Mouse (Mus musculus) kidney, adult 9 months (tissue): Measurements from ENCODE around the gene Rnh1.

Source experiments
- DNase-seq: peaks from one replicate; pipeline ENCODE4 v3.0.0; 2022

Rnh1 gene

DNA sequence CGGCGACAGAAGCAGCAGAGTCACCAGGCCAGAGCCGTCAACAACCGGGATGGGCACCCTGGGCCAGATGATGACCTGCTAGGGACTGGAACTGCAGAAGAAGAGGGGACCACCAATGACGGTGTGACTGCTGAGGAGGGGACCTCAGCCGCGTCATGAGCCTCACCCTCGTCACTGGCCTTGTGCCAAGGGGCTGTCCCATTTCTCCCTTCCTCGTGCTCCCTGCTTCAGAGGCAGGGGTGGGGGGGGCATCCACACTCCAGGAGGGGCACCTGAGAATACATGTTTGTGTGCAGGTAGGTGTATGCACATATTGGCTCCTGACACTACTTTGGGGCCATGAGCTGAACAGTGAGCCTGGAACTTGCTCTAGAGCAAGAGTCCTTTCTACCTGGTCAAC is 17.3 kb downstream of the Rnh1 start:
- DNase-seq: no peak

DNA sequence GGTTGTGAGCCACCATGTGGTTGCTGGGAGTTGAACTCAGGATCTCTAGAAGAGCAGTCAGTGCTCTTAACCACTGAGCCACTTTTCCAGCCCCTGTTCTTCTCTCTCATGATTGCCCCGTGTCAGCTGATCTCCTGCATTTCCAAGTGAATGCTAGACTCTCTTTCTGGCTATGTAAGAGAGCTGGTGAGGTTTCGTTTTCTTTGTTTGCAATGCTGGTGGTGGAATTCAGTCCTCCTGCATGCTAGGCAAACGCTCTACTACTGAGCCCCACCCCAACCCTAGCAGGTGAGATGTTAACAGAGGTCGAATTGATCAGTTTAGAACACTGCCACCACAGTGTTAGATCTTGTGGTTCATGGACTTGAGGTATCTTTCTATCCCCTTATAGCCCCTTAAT is 24.0 kb downstream of the Rnh1 start:
- no peak for DNase-seq

DNA sequence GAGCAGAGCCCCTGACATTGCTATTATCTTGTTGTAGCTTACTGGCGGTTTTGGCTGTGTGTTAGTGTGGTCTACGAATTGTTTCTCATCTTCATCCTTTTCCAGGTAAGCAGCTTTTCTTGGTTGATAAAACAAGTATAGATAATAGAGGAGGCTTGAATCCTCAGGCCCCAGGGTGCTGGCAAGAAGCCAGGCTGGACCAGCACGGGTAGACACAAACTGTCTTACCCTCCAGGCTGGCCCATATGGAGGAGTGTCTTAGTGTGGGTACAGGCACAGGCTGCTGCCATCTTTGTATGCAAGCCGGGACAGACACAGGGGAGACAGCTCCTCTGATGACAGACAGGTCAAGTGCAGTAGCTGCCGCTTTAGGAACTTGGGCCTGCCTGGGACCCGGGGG is 25.6 kb downstream of the Rnh1 start:
- no peak for DNase-seq

DNA sequence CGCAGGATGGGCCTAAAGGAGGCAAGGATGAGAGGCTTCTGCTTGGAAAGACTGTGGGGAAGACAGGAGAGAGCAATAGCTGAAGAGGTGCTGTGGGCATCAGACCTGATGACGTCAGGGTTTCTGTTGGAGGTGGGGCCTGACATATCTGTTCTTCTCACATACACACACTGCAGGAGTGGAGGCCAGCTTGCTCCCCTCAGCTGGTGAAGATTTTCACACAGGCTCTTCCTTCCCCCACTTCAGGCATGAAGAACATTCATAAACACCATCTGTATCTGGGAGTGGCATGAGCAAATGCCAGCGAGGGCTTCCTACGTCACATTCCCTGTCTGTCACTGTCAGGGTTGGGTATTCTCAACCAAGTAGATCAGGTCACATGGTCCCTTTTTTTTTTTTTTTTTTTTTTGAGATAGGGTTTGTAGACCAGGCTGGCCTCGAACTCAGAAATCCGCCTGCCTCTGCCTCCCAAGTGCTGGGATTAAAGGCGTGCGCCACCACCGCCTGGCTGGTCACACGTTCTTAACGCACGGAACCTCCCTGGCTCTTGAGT is 26.5 kb downstream of the Rnh1 start:
- no peak for DNase-seq

DNA sequence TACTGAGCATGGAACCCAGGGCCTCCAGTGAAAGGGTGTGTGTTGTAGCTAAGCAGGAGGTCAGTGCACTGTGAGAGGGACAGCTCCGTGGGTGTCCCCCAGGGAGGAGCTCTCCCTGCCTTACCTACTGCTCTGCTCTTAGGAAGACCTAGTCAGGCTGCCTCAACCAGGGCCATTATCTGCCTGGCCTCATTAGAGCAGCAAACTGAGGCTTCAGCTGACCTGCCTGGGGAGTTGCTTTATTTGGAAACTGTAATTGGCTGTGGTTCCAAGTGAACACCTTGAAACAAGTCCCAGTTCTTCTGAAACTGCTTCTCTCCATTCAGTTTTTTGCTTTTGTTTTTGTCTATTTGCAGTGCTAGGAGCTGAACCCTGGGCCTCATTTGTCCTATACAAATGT is 27.3 kb downstream of the Rnh1 start:
- no peak for DNase-seq

DNA sequence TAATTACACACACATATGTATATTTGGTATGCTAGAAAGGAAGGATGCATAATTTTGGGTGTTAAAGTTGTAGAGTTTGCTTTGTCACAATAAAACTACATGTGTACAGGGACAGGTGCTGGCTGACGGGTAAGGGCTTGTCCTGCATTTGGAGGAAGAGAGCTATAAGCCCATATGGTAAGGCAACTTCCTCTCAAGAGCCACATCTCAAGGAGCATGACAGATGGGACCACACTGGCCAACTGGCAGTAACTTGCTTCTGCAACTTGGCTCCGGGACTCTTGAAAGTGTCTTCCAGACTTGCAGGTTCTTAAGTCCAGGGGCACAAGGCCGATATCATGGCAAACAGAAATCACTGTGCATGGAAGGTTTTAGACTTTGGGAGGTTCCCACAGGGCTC is 28.0 kb downstream of the Rnh1 start:
- DNase-seq: no peak

DNA sequence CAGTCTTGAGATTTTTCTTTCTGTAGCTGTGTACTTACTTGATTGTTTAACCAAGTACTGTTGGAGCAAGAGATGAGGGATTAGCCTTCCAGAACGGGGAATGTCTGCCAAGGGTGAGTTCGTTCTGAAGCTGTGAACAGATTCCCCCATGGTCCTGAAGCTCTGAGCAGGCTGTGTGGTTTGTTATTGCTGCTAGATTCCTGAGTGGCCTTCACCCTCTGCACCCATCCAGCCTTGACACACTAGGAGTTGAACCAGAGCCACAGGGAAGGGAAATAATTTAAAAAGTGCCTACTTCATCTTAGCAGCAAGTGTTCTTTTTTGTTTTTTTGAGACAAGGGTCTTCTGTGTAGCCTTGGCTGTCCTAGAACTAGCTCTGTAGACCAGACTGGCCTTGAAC is 28.8 kb downstream of the Rnh1 start:
- DNase-seq: no peak

DNA sequence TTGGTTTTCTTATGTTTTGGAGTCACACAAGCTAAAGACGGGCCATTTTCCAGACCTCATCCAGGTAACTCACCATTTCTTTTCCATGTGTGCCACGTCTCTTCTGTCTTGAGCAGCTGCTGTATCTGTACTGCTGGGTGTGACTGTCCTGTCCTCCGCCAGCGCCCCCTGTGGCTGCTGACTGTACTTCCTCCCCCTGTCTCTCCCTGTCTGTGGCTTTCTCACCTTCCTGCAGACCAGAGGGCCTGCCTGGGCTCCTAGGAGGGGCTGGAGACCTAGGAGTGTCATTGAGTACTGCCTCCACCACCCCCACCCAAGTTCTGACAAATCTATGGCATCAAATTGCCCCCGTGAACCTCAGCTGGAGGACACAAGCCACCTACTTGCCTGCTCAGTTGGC is 29.5 kb downstream of the Rnh1 start:
- DNase-seq: peak; percentile 47

DNA sequence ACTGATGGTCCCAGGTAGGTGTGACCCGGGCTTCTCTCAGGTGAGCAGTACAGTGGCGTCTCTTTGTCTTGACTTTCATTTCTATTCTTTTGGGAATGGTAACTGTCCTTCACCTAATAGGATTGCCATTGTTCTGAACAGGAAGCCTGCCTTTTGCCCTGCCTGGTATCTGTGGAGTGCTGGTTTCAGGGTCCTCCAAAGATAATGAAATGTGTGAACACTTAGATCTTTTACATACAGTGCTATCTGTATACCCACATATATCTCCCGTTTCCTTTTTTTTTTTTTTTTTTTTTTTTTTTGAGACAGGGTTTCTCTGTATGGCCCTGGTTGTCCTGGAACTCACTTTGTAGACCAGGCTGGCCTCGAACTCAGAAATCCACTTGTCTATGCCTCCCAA is 31.3 kb downstream of the Rnh1 start:
- no peak for DNase-seq

DNA sequence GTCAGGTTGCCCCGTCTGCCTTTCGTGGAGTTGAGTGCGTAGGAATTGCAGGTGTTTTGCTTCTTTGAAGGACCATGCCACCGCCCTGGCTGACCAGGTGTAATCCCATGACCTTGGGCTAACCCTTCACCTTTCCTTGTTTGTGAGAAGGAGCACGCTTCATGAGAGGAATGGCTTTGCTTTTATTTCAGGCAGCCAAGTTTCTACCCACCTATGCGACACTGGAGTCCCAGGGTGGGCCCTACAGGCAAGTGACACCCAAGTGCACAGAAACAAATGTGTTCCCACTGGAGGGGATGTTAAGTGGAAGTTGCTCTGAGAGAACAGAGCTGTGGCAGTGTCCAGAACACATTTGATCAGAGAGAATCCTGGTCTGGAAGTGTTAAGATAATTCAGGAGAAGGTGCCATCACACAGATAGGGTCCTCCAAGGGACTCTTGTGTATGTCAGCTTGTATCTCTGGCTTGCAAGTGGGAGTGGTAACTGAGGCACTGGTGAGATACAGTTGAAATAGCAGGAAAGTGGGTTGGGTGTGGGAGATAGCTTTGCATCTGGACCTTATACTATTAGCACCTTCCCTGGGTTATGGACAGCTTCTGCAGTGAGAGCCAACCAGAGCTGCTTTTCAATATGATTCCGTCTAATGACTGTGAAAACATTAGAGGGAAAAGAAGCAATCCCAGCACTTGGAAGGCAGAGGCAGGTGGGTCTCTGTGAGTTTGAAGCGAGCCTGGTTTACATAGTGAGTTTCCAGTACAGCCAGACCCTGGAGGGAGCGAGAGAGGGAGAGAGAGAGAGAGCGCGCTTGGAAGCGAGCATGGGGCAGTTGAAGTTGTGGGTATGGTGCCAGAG is 40.5 kb downstream of the Rnh1 start:
- DNase-seq: peak; percentile 40

DNA sequence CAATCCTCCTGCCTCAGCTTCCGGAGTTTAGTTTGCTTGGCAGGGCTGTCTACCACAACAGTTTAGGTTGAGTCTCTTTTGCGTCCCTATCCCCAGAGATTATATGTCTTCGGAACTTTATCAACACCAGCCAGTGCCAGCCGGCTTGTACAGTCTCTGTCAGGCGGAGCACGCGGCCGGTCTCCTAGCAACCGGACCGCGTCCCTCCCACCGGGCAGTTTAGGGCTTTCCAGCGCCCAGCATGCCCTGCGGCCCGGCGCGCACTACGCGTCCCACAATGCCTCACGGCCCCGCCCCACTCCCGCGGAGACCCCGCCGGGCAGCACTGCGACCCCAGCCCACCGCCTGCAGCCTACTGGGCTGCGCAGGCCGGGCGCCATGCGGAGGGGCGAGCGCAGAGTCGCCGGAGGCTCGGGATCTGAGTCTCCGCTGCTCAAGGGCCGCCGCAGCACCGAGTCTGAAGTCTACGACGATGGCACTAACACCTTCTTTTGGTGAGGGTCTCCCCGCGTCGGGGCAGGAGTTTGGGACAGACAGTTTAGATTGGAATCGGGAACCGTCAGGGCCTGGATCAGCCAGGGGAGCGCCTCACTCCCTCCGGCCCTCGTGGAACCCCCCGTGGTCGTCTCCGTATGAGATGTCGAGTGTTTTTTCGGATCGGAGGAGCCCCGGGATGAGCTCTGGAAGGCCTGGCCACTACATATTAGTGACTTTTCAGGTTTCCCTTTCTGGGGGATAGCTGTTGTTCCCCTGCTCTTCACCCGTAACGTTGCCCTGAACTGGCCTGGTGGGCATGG is 41.4 kb downstream of the Rnh1 start:
- peak; percentile 92 for DNase-seq

DNA sequence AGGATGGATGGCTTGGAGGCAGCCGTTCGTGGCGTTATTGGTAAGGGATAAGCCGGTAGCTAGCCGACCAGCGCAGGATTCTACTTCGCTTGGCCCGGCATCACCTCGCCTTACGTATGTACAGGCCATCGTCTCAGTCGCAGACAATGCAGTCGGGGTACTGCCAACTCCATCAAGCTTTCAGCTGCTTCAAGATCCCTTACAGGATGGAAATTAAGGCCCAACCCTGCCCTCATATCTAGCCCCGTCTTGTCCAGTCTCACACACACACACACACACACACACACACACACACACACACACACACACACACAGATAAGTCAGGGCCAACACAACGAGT is 49.2 kb downstream of the Rnh1 start:
- DNase-seq: no peak

DNA sequence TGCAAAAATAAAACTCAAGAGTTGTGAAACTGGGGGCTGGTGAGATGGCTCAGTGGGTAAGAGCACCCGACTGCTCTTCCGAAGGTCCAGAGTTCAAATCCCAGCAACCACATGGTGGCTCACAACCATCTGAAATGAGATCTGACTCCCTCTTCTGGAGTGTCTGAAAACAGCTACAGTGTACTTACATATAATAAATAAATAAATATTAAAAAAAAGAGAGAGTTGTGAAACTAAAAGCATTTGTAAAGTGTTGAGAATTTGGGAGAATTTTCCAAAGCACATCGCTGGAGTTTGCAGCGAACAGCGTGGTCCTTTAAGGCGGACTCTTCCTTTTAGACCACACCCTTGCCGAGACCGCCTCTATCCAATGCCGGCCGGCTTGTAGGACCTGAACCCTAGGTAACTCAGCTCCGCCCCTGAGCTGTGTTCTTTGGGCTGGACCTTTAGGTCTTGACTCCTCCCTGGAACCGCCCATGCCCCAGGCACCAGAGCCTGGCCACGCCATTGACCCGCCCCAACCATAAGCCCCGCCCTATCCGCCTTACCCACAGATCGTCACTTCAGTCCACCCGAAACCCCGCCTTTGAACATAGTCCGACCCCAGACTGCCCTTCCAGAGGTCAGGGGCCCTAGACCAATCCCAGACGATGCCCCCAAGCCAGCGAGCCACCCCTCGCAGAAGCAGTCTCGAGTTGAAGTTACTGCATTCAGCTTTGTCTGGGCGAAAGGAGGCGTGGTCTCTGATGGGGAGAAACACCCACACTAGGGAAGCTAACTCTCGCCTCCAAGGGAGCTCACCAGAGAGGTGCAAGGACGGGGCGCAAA is 49.8 kb downstream of the Rnh1 start:
- peak; percentile 99 for DNase-seq

DNA sequence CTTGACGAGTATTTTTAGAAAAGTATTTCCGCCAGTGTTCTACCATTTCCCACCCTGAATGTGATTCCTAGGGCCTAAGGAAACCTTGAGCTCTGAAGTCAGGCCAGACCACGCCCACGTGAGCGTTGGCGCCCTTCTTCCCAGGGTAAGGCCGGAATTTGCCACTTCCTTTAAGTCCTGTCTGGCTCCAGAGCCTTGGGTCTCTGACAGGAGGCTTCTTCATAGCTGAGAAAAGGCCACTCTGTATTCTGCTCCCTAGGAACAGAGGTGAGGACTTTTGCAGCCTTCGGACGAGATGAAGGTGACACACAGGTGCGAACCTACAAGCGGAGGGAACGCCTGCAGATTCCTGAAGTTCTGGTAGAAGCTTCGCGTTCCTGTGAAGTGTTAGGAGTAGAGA is 50.4 kb downstream of the Rnh1 start, which contains the start of gene Ptdss2:
TSS of gene Ptdss2 (plus strand) at position 138 of the 400 bp plus-strand sequence.
- DNase-seq: peak; percentile 84

DNA sequence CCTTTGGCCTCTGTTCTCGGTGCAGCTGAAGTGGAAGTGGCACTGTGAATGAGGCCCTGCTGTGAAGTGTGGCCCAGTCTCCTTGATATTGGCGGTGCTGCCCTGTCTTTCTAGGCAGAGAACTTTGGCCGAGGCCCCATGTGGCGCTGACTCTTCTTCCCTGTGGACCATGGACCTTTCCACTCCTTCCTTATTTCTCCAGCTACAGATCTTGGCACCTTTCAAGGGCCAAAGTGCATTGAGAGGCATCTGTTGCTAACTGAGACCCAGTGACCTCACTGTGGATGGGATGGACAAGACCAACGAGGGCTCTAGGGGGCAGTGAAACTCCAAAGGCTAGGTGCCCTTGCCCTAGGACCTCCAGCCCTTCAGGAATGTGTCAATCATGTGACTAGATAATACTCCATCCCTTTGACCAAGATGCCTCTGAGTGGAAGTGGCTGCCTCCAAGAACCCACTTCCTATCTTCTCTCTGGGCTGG is 51.6 kb downstream of the Rnh1 start:
- DNase-seq: peak; percentile 97

DNA sequence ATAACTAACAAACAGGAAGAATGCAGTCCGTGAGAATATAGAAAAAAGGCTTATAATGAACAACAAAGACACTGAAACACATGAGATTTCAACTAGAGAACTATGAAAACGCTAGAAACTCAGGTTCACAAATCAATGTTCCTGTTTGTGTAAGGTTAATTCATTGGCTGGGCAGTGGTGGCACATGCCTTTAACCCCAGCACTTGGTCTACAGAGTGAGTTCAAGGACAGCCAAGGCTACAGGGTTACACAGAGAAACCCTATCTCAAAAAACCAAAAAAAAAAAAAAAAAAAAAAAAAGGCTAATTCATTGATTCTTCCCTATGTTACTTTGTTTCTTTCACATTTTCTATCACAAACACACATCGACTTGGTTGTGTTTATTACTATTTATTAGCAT is 52.1 kb downstream of the Rnh1 start:
- no peak for DNase-seq

DNA sequence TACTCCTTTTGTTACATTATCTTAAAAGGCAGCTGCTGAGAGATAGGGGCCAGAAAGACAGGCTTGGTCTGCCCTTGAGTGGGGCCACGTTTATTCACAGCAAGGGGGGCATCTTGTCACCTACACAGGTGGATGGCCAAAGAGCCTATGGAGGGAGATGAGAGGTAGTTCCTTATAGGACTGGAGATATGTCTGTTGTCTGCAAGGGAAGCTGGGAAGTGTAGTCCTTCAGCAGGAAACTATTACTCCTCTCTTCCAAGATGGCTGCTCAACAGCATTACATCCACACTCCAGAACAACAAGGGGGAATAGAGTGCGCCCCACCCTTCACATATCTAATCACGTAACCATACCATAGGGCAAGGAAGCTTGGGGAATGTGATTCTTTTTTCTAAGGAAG is 53.2 kb downstream of the Rnh1 start:
- DNase-seq: no peak

DNA sequence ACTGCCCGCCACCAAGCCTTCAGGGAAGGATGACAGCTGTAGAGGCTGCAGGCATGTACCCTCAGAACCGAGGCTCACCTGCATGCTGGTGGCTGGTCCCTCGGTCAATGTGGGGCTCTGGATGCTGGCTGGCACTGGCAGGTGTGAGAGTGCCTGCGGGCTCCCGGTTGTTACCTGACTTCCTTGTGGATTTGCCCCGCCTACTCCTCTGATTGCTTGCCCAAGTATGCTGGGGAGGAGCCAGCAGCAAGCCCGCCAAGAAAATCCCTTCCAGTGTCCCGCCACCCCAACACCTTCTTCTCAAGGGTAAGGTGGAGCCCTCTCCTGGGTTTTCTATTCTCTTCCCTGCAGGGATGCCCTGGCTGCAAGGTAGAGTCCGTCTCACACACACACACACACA is 55.0 kb downstream of the Rnh1 start, which contains the start of gene Ano9:
TSS of gene Ano9 (minus strand) at position 171 of the 400 bp plus-strand sequence.
- DNase-seq: peak; percentile 77

DNA sequence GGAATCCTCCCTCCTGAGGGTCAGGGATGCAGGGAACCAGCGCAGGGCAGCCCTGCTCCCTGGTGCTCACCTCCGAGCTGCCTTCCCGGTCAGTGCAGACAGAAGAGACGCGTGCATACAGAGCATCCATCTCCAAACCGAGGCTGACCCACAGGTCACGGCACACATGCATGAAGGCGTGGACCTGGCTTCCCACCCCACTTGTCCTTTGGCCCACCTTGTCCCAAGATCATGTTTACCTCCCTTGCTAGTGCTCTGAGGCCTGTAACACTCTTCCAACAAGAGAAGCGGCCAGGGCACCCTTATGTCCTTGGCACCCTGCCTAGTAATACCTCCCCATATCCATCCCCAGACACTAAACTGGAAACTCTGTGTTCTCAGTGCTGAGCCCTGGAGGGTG is 56.8 kb downstream of the Rnh1 start:
- no peak for DNase-seq
